ENCODE assay signal across 28 mouse cellular contexts in genomic region chr17:27609576-27609975, GRCm38 (mm10). TPM values are rescaled to one million over a fixed set of nuclear protein-coding genes. Genes with fewer than 3 reads are reported as not detected.
"Had no signal": no experiment of that assay in that cellular context is flagged by ENCODE, and none has a peak within 500 bp of the region (broad histone marks: within the 10 kb centered on the region; RNA-seq: fewer than 3 reads in every experiment).

No protein-coding gene starts in this region.

- DNase-seq: kidney, adult 9 months; kidney, postnatal 14 days; kidney, postnatal 4 days; layer of hippocampus, postnatal 36 days; liver; lung, adult 18-20 months; lung, postnatal 14 days; lung, postnatal 4 days; midbrain, embryonic 14.5 days; thymus, adult 2 months; thymus, postnatal 14 days; thymus, postnatal 4 days had no signal

- H3K27ac ChIP-seq: limb, embryonic 10.5 days; limb, embryonic 13.5 days; liver, embryonic 12.5 days; liver, embryonic 15.5 days; lung, embryonic 15.5 days had no signal

- H3K4me3 ChIP-seq: limb, embryonic 10.5 days; limb, embryonic 13.5 days; liver, embryonic 12.5 days; liver, embryonic 15.5 days; lung, embryonic 15.5 days had no signal

RNA-seq across cellular contexts. Expression of gene RPS10-NUDT3, which starts 25.4 kb away (rescaled TPM):
- total RNA-seq: layer of hippocampus, postnatal 36 days; left cerebral cortex, postnatal 14 days; megakaryocyte progenitor cell, adult 5-6 weeks; megakaryocyte-erythroid progenitor cell, adult 5-6 weeks; midbrain, postnatal 0 days had no signal
- polyA plus RNA-seq: kidney, embryonic 16.5 days; limb, embryonic 10.5 days; limb, embryonic 13.5 days; liver, embryonic 12.5 days; liver, embryonic 15.5 days; lung, embryonic 15.5 days; midbrain, embryonic 11.5 days; midbrain, embryonic 14.5 days; midbrain, postnatal 0 days; neural tube, embryonic 11.5 days; neural tube, embryonic 14.5 days; small intestine, adult 2 months; spleen, adult 2 months; stomach, embryonic 16.5 days; thymus, adult 2 months had no signal

RNA-seq across cellular contexts. Expression of gene Pacsin1, which starts 45.7 kb away (rescaled TPM):
- total RNA-seq: megakaryocyte progenitor cell, adult 5-6 weeks; megakaryocyte-erythroid progenitor cell, adult 5-6 weeks had no signal
